Mouse (Mus musculus) kidney, postnatal 36 days (tissue): ENCODE results near the gene Tlx2.

ENCODE experiments used
- DNase-seq, 2 experiments: peaks; one replicate each; pipeline ENCODE4 v3.0.0; 2021 to 2022; ENCODE audit warnings: mixed read lengths in 2 of 2

Gene Tlx2

GRCm38 (mm10) chr6:83020836-83021593 is 49.1 kb downstream of the Tlx2 start:
- no peak for DNase-seq

- DNase-seq = no peak
These were observed 50.0 kb downstream of the Tlx2 start for GRCm38 (mm10) chr6:83020121-83020520.

- no peak for DNase-seq
These were observed 51.0 kb downstream of the Tlx2 start for GRCm38 (mm10) chr6:83019044-83019443.
